Mouse (Mus musculus) kidney, adult 8-10 months (tissue): ENCODE results near the gene Cyp2u1.

Source experiments
- DNase-seq, 2 experiments: peaks; one replicate each; pipeline ENCODE4 v3.0.0; 2022

Cyp2u1 gene

DNA sequence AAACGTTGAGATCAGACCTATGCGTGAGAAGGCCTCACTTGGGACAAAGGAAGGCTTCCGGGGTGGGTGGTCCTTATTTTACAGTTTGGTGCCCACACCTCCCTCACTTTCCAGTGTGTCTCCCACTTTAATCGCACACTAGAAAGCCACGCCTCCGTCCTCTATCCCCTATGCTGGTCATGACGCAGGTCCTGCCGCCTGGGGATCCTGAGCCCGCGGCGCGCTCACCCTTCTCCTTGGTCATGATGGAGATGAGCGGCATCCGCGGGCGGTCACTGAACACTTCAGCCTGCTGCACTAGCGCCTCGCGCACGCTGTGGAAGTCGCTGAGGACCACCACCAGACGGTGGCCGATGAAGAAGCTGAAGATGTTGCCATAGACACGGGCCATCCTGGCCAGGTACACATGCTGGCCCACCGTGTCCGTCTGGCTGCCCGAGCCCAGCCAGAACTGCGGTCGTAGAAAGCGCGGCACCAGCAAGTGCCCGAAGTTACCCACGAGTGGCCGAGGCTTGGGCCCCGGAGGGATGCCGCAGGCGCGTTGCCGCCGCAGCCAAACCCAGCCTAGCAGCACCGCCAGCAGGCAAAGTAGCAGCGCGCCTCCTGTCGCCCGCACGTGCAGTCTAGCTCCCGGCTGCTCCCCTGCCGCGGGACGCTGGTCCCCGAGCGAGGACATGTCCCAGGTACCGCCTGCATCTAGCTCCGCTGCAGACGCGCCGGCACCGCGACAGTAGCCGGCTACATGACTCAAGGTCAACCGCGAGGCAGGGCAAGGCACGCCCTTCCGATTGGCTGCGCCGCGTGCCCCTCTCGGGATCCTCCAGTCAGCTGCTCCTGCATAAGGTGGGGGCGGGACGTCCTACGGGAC lies at the start of gene Cyp2u1:
Gene Cyp2u1 (minus strand): TSS at position 776 of the 868 bp plus-strand sequence.
- DNase-seq: peak; percentile 91 to 92

DNA sequence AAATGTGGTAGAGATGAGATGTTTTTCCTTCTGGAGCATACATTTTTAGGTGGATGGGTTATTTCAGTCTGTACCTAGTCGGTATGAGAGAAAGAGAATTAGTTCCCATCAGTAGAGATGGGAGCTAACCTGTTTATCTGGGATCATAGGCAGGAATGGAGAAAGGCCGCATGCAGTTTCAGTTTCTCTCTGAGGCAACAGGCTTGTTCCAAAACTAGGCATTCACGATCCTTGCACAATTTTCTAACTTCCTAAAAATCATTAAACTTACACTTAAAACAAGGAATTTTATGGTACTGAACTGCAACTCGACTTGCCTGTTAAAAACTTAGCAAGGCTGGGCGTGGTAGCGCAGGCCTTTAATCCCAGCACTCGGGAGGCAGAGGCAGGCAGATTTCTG lies 47.5 kb upstream of the Cyp2u1 start:
- DNase-seq: no peak

DNA sequence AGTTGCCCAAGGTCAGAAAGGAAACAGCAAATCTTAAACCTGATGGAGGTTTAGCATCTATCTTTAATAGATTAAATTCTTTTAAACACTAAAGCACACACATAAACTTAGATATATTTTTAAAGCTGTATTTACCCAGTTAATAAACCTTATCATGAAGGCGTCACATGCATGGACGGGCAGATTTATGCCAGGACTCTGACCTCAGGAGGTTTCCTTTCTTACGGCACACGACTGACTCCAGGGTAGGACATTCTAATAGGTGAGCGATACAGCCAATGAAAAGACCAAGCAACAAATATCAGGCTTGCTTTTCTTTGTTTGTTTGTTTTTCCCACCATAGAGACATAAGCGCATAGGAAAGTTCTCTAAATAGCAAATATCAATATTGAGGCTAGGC lies 46.0 kb upstream of the Cyp2u1 start:
- no peak for DNase-seq

DNA sequence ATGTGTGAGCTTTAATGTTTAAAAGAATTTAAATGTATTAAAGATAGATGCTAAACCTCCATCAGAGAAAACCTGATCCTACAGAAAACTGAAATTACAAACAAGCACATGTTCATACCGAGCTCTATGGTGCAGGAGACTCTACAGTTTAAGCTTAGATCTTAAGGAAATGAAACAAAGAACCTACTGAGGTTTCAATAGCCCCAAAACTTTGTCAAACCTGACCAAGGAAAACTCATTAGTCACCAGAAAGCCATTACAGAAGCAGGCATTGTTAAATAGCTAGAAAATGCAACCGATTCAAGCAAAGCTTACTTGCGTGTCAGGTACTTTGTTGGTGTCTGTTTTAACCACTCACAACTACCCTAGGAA lies 45.5 kb upstream of the Cyp2u1 start:
- DNase-seq: no peak

DNA sequence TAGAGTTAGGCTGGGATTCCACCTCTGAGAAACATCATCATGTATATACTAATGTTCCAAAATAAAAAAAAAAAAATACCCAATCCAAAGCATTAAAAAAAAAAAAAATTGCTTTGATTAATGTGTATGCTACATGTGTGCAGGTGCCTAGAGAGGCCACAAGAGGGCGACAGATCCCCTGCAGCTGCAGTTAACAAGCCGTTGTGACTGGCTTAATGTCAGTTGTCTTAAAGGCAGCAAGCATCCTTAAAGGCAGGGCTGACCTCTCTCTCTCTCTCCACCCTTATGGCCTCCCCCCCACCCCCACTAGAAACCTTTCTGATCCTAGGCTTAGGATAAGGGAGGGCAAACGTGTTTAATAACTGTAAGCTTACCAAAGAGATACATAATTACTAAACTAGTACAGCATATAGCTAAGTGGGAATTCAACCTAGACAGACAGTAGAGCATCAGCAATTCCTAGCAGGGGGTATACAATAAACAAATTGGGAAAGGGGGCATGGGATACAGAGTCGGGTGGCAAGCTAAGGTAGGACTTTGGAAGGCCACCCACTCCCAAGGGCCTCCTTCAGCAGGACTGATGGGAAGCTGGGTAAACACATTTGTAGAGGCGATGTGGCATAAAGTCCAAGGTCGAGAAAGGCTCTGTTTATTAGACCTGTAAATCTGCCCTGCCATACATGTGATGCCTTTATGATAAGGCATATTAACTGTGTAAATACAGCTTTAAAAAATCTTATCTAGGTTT lies 45.0 kb upstream of the Cyp2u1 start:
- DNase-seq: peak; percentile 37 to 64

DNA sequence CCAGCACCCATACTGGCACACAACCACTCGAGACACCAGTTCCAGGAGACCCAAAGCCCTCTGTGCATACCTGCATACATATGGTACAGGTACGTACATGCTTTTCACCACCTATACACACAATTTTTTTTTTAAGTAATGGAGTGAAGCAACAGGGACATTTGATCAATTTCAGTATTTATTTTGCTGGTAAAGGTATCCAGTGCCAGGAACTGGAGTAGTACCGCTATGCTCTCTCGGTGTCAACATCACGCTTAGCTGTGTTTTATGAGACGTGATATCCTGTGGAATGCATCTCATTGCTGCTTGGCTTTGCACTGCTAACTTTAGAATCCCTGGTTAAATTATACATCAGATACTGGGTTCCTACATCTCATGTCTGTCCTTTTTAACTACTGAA lies 42.9 kb upstream of the Cyp2u1 start:
- no peak for DNase-seq

DNA sequence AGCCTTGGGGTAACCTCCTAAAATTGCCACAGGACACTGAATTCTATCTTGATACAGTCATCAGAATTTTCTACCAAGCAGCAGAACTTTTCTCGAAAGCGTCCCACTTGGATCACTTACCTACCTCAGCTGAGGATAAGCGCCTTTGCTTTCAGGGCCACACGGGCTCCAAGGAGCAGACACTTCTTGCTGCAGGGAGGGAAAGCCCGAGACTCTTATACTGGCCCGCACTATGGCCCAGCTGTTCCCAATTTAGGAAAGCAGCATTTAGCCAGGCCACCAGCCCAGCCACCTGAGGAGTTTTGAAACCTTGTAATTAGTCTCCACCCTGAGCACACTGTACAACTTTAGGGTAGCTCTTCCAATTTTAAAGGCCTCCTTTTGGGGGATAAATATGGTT lies 40.3 kb upstream of the Cyp2u1 start:
- DNase-seq: no peak

DNA sequence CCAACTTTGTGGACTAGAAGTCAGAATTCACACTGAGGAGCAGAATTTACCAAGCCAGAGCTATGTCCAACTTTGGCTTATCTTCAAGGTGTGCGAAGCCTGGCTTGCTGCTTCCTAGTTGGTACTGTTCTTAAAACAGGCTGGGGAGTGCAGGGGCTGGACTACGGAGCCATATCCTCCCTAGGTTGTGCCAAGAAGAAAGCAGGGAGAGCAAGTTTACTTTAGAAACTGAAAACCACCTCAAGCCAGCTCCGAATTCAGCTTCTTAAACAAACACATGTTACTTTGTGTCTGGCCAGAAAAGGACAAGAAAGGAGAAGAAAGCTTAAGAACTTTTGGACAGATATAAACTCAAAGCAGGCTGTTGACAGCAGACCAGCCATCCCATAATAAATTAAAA lies 37.9 kb upstream of the Cyp2u1 start:
- no peak for DNase-seq

DNA sequence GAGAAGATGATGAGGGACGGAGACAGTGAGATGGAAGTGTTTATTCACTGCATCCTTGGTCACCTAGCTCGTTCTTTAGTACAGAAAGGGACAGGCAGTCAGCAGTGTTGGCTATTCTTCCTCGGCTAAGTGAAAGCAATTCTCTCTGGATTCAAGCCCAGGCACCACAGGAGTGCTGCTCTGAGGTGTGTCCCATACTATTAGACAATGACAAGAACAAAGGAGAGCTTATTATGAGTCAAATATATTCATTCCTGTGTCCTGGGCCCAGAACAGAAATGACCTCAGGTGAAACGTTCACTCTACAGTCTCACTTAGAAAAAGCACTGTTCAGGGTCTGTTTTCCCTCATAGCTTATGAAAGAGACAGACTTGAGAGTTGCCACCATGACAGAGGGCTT lies 36.3 kb upstream of the Cyp2u1 start:
- DNase-seq: no peak

DNA sequence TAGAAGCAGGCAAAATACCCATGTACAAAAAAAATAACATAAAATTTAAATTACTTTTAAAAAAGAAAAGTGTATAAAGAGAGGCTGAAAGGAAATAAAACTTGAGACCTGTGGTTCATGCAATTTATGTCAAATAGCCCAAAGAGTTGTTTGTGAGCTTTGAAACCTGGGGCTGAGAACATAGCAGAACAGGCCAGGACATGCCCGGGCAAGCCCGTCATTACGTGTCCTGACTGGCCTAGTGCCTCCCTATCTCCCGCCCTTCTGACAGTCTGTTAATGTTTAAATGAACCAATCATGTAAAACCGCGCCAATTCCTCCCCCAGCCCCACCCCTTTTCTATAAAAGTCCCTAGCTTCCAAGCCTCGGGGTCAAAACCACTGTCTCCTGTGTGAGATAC lies 34.7 kb upstream of the Cyp2u1 start:
- peak in 1 of 2 experiments; percentile 71 for DNase-seq

DNA sequence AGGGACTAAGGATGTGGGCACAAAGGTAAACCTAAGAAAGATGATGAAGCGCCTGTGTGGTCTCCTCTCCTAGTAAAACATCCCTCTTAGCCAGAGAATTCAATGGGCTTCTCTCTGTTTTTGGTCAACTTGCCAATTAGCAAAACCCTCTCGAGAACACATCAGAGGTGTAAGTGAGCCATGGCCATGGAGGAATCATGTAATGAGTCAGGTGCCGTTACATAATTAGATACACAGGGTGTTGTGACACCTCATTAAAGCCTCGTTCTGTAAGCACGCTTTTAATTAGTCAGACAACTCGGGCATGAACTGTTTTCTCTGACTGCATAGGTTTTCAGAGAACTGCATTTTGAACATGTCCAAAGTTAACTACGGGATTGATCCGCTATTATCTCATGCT lies 33.6 kb upstream of the Cyp2u1 start:
- no peak for DNase-seq

DNA sequence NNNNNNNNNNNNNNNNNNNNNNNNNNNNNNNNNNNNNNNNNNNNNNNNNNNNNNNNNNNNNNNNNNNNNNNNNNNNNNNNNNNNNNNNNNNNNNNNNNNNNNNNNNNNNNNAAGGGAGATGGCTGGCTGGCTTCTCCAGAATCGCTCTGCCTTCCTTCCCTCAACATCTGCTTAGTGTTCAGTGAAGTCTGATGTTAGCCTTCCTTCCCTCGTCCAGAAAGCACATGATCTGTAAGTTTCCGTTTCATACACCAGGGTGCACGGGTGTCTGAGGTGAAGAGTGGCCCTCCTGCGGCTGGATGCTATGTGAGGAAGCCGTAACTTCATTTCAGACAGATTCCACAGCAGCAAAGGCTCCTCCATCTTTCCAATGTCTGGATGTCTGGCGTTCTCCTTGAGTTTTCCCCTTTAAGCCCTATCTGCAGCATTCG lies 32.1 kb upstream of the Cyp2u1 start:
- DNase-seq: no peak

DNA sequence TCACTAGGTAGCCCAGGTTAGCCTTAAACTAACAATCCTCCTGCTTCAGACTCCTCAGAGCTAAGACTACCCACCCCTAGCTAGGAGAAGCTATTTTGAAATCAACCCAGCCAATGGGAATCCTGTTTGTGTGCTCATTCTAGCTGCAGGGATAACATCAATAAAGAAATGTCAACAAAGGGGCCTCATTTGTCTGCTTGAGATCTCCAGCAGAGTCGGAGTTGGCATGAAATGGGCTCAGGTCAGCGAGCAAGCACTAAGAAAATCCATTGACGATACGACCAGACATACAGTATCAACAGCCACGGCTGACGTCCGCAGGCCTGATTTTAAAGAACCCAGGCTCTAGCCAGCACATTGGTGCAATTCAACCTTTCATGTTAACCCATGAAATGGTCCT lies 24.2 kb upstream of the Cyp2u1 start:
- no peak for DNase-seq

DNA sequence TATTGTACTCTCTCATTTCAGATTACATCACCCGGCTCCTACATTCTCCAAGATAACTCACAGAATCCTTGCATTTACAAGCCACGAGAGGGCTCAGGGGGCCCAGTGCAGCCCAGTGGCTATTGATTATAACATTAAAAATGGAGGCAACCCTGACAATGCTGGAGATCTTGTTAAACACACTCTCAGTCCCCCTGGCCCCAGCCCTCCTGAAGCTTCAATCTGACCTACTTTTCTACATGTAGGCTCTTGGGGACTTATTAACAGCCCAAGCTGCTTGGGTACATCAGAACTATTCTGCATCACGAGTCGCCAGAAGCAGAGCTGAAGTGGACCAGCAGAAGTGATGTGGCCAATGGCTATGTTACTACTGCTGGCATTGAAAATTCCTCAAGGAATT lies 23.6 kb upstream of the Cyp2u1 start:
- DNase-seq: no peak

DNA sequence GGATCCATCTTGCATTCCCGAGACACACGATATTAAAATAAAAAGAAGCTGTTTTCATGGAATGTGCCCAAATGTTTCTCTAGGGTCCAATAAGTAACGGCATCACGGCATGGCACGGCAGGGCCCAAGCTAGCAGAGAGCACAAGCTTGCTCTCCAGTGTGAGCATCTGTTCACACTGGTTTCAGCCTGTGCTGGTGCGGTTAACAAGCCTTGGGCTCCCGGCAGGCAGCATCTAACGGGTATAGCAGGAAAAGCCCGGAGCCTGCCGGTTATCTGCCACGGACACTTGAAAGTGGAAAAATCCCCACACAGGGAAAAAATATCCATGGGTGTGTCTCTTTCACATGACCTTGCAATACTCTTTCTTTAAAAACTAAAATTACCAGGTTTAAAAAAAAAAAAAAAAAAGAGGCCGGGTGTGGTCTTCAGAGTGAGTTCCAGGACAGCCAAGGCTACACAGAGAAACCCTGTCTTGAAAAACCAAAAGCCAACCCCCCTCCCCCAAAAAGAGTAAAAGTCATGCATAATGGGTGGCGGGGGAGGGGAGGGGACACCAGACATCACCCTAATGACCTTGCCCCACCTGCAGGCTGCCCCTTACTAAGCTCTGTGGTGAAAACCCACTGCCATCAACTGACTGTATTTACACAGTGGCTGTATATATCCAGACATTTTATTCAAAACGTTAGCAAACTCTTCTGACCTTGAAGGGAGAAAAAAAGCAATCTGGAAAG lies 19.2 kb upstream of the Cyp2u1 start:
- no peak for DNase-seq

DNA sequence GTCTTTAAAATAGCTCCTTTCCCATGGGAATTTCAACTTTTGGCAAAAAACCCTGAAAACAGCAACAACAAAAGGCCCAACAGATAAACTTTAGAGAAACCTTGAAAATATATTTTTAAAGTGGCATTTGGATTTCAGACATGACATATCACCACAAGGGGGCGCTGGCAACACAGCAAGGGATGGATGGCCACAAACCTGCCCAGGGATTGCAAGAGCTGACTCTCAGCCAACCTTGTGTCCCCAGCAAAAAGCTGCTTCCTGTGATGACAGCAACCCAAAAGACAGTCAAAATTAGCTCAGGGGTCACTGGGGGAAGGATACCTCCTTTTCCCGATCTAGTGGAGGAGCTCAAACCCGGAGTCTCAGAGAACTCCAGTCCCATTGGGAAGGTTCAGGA lies 17.2 kb upstream of the Cyp2u1 start:
- DNase-seq: peak; percentile 67 to 82

DNA sequence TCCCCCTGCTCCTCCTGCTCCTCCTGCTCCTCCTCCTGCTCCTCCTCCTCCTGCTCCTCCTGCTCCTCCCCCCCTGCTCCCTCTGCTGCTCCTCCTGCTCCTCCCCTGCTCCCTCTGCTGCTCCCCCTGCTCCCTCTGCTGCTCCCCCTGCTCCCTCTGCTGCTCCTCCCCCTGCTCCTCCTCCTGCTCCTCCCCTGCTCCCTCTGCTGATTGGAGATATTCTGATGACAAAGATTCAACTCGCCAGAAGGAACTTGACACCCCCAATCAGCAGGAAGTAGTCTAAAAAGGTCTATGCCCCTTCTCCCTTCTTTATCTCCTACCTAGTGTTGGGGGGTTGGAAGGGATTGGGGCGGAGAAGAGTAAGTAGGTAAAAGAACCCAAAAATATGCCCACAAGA lies 15.2 kb upstream of the Cyp2u1 start:
- DNase-seq: no peak

DNA sequence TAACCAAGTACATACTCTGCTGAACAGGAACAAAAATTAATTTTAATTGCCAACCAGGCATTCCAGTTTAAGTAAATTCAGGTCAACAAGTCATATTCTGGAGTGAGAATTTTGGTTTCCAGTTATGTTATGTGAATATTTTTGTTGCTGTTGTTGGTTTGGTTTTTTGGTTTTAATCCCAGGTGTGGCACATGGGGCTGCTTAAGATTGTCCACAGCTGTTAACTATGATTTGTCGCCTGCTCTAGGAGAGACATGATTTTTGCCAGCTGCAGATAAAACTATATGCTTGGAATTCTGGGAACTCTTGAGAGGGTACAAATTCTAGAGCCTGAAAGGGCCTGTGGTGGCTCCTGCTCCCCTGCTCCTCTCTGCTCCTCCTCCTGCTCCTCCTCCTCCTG lies 14.1 kb upstream of the Cyp2u1 start:
- DNase-seq: no peak

DNA sequence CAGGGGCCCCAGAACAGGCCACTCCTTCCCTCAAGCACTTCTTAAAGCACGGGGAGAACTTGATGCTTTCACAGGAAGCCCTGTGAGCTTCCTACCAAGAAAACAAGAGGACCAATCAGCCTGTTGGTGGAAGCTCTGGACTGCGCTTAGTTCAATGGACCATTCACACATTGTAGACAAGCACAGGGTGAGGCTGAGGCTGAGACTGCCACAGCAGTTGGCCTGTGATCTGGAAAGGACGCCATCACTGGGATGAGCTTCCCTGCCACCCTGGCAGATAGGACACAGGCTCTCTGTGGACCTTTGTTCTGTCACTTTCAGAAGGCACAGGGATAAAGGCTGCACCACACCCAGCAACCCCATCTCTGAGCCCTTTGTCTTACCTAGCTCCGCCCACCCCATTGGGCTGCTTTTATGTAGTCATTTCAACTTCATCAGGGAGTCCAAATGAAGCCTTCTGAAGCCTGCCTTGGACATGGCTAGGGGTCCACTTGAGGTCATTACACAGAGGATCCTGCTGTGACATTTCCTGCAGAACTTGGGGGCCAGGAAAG lies 13.0 kb upstream of the Cyp2u1 start:
- DNase-seq: no peak

DNA sequence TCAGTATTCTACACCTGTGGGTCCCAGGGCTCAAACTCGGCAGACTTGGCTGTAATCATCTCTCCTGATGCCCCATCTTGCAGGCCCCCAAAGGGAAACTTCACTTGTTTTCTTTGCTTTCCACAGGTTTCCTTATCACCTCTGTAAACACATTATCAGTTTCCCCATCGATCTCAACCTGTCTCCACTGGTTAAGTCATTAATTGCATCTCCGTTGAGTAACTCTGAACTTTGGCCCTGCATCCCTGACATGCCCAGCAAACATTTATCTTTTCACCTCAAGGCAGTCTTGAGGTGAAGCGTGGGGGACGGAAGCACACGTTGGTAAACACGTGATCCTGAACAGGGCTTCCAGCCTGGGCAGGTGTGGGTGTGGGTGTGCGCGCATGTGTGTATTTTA lies 9.3 kb upstream of the Cyp2u1 start:
- DNase-seq: no peak

DNA sequence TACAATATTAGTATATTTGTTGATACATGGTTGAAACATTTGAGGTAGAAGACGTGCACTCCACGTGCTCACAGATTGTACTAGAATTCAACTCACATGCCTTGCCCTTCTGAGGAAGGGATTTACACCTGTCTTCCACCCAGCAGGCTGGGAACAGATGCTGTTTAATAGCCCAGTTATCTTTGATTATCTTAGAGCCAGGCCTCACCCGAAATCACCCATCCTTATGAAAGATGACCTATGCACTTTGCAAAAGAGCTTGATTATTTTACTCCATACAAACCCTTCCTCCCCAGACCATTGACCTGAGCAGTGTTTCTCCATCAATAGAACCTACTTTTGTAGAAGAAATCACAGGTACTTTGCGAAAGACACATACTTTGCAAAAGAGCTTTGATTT lies 7.5 kb upstream of the Cyp2u1 start:
- DNase-seq: no peak

DNA sequence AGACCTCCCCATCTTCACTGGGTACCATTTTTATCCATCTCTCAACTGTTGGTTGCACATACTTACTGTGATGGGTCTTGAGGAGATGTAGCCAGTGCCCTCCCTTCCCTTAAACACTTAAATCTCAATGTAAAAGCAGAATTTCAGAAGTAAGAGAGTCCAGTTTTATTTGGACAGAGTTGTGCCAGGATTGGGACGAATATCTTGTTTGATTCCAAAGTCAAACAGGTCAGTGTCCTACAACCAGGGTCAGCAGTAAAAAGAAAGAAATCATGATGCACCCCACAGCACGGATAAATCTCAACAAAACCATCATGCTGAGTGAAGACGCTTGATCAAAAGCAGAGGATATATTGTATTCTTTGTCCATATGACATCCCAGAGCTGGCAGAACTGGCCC lies 4.8 kb upstream of the Cyp2u1 start:
- no peak for DNase-seq

DNA sequence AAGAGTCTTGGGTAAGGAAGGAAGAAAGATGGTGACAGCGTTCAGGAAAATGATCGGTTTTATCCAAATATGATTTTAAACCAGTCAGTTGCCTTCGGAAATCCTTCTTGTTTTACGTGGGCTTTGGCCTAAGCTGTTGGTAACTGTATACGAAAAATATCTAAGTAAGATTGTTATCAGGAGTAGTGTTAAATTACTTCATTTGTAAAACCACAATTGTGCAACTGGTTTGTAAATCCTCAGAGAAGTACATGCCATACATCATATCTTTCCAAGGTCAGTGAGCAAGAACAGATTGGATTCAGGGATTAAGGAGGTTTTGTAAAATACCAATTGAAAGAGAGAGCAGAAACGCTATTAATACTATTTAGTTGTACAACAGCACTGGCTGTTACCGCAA lies 3.2 kb upstream of the Cyp2u1 start:
- no peak for DNase-seq
